Mouse (Mus musculus) CH12.LX (cell line): Measurements from ENCODE around the gene Cbfa2t3. TPM values are rescaled to one million over a fixed set of nuclear protein-coding genes. Genes with fewer than 3 reads are reported as not detected.

Experiments
- DNase-seq: peaks from one replicate; pipeline ENCODE4 v3.0.0-alpha.2; 2013; ENCODE audit errors: extremely low read depth
- H3K27ac ChIP-seq: 2 replicates; pipeline ENCODE4 v1.5.1; 2012; ENCODE audit warnings: low read depth, mild to moderate bottlenecking, control low read depth, moderate library complexity; ENCODE audit not compliant: insufficient read depth
- H3K27me3 ChIP-seq: replicated peaks from 2 replicates; pipeline ENCODE3; 2012; ENCODE audit warnings: inconsistent platforms
- H3K36me3 ChIP-seq, 2 experiments: replicated peaks in 1 of 2; 2 replicates each; pipeline versions ENCODE3 to v1.6.1; 2012; ENCODE audit warnings: inconsistent platforms in 1 of 2, low read length in 1 of 2, mild to moderate bottlenecking in 1 of 2, mixed read lengths in 1 of 2, moderate library complexity in 1 of 2; ENCODE audit not compliant: control insufficient read depth in 1 of 2, insufficient read depth in 1 of 2
- H3K4me1 ChIP-seq, 2 experiments: 2 replicates each; pipeline ENCODE4 v1.6.1; 2012; ENCODE audit warnings: inconsistent platforms in 1 of 2, moderate library complexity in 1 of 2; ENCODE audit not compliant: insufficient read depth in 2 of 2, control insufficient read depth in 1 of 2
- H3K4me2 ChIP-seq: 2 replicates; pipeline ENCODE4 v1.6.1; 2012; ENCODE audit warnings: low read depth, mild to moderate bottlenecking, control low read depth; ENCODE audit not compliant: poor library complexity, insufficient read depth, severe bottlenecking
- H3K4me3 ChIP-seq, 3 experiments: fragments of 150-350 bp in 1 of 3; sonication (generic) in 1 of 3; replicated peaks in 1 of 3; 2 replicates each; pipeline versions ENCODE3 to v1.5.1; 2011 to 2012; ENCODE audit warnings: low read depth in 2 of 3, low read length in 2 of 3, mild to moderate bottlenecking in 2 of 3, moderate library complexity in 2 of 3, control low read depth in 1 of 3, improper control_type of control experiment in 1 of 3, inconsistent platforms in 1 of 3, mixed read lengths in 1 of 3; ENCODE audit not compliant: poor library complexity in 1 of 3
- H3K79me2 ChIP-seq: replicated peaks from 2 replicates; pipeline ENCODE4 v1.6.1; 2012; ENCODE audit warnings: mild to moderate bottlenecking, moderate library complexity; ENCODE audit not compliant: control insufficient read depth, poor library complexity, insufficient read depth, severe bottlenecking; ENCODE audit errors: extremely low read depth
- H3K9ac ChIP-seq: 2 replicates; pipeline ENCODE4 v1.6.1; 2012; ENCODE audit warnings: low read depth, mild to moderate bottlenecking, control low read depth, moderate library complexity; ENCODE audit not compliant: insufficient read depth
- H3K9me3 ChIP-seq: replicated peaks from 2 replicates; pipeline ENCODE3; 2012; ENCODE audit warnings: low read length, inconsistent platforms, mixed read lengths
- CHD1 ChIP-seq: IDR thresholded peaks from 2 replicates; pipeline ENCODE4 v1.6.1; 2012; ENCODE audit warnings: low read depth, low read length, improper control_type of control experiment, inconsistent platforms
- CHD2 ChIP-seq: IDR thresholded peaks from 2 replicates; pipeline ENCODE4 v1.6.1; 2011; ENCODE audit warnings: low read length, improper control_type of control experiment
- E2F4 ChIP-seq: IDR thresholded peaks from 2 replicates; pipeline ENCODE4 v1.6.1; 2011; ENCODE audit warnings: low read depth, low read length, improper control_type of control experiment; ENCODE audit not compliant: insufficient replicate concordance
- ELF1 ChIP-seq: IDR thresholded peaks from 2 replicates; pipeline ENCODE4 v1.6.1; 2014; ENCODE audit warnings: low read depth, mild to moderate bottlenecking, inconsistent platforms, low read length, improper control_type of control experiment
- EP300 ChIP-seq: IDR thresholded peaks from 2 replicates; pipeline ENCODE4 v1.6.1; 2011; ENCODE audit warnings: low read length, improper control_type of control experiment
- HCFC1 ChIP-seq: IDR thresholded peaks from 2 replicates; pipeline ENCODE4 v1.6.1; 2012; ENCODE audit warnings: low read depth, mild to moderate bottlenecking, inconsistent platforms, low read length, improper control_type of control experiment
- IRF4 ChIP-seq: IDR thresholded peaks from 2 replicates; pipeline ENCODE4 v1.6.1; 2014; ENCODE audit warnings: low read depth, mild to moderate bottlenecking, inconsistent platforms, low read length, improper control_type of control experiment
- JUN ChIP-seq: IDR thresholded peaks from 2 replicates; pipeline ENCODE4 v1.6.1; 2011; ENCODE audit warnings: low read depth, mild to moderate bottlenecking, low read length, improper control_type of control experiment, moderate library complexity; ENCODE audit not compliant: insufficient read depth
- MEF2A ChIP-seq: IDR thresholded peaks from 2 replicates; pipeline ENCODE4 v1.6.1; 2014; ENCODE audit warnings: low read depth, mild to moderate bottlenecking, inconsistent platforms, low read length, improper control_type of control experiment, borderline replicate concordance
- MXI1 ChIP-seq: IDR thresholded peaks from 2 replicates; pipeline ENCODE4 v1.6.1; 2011; ENCODE audit warnings: mild to moderate bottlenecking, low read depth, low read length, improper control_type of control experiment
- NRF1 ChIP-seq: IDR thresholded peaks from 2 replicates; pipeline ENCODE4 v1.6.1; 2014; ENCODE audit warnings: low read depth, mild to moderate bottlenecking, inconsistent platforms, low read length, improper control_type of control experiment, moderate library complexity
- PAX5 ChIP-seq: IDR thresholded peaks from 2 replicates; pipeline ENCODE4 v1.6.1; 2012; ENCODE audit warnings: low read length, inconsistent platforms, mixed read lengths
- RCOR1 ChIP-seq: conservative IDR thresholded peaks from 2 replicates; pipeline ENCODE4 v1.6.1; 2012; ENCODE audit warnings: low read depth, mild to moderate bottlenecking, inconsistent platforms, low read length, improper control_type of control experiment
- SIN3A ChIP-seq: IDR thresholded peaks from 2 replicates; pipeline ENCODE4 v1.6.1; 2012; ENCODE audit warnings: low read length, improper control_type of control experiment, inconsistent platforms
- SMC3 ChIP-seq: IDR thresholded peaks from 2 replicates; pipeline ENCODE4 v1.6.1; 2011; ENCODE audit warnings: low read depth, low read length, improper control_type of control experiment
- dilution Hi-C: fragments of 300-500 bp; cut with MboI; formaldehyde crosslinking; loops from 2 replicates; pipeline ENCODE4 v1.14.3; 2020; ENCODE audit warnings: low sequenced_read_pairs; ENCODE audit not compliant: extremely low pct_unique_long_range_greater_than_20kb, extremely low pct_ligation_motif_present
- in situ Hi-C: fragments of 300-500 bp; cut with MboI; formaldehyde crosslinking; loops from 3 replicates; pipeline ENCODE4 v1.14.3; 2019; ENCODE audit warnings: low sequenced_read_pairs, low pct_ligation_motif_present, low pct_unique_long_range_greater_than_20kb, mixed read lengths
- polyA plus RNA-seq: library from polyadenylated mRNA; unstranded; fragments of >175 nt; gene quantifications from 2 replicates; pipeline ENCODE4 v1.2.1, GENCODE M21; 2012; ENCODE audit warnings: low read depth; ENCODE audit not compliant: insufficient read length
- total RNA-seq, 2 experiments: library from RNA; depleted of rRNA; stranded (reverse); fragments of 300-350 nt in 1 of 2; fragments of >200 nt in 1 of 2; gene quantifications; 2 replicates each; pipeline ENCODE4 v1.2.3; 2012 to 2014

Gene Cbfa2t3
- total and polyA plus RNA-seq, 3 experiments = 0.47 to 22.6 (median 2.1) TPM

DNA sequence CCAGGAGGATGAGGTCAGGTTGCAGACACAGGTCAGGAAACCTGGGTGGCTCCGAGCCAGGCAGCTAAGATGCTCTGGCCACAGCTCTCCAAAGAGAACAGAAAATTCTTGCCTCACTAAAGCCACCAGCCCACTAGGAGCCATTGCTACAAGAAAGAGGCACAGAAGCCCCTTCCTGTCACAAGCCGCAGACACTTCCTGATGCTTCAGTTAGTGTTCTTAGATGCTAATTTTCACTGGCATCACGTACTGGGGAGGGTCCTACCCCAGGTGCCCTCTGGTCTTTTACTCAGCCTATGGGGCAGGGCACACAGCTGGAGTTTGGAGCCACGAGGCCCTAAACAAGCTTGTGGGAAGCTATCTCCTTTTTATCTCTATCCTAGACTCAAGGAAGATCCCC lies 102.9 kb downstream of the Cbfa2t3 start:
- Histone ChIP-seq H3K9me3 (no peaks in the 10 kb centered on the region), H3K79me2 (no peaks in the 10 kb centered on the region), H3K27ac (no peak overlapping the region), H3K27me3 (no peaks in the 10 kb centered on the region), H3K4me3 (no peak overlapping the region), H3K36me3 (peaks cover 76 to 96% of the 10 kb centered on the region in 2 experiments), H3K4me1 (peaks cover 0 to 6% of the 10 kb centered on the region in 2 experiments; a peak in 1 of 4 replicates), H3K4me2 (no peak overlapping the region), H3K9ac (no peak overlapping the region)
- DNase-seq = no peak
- TF ChIP-seq SIN3A = no peak
- no peak for TF ChIP-seq JUN
- no peak for TF ChIP-seq MXI1
- TF ChIP-seq MEF2A = no peak
- no peak for TF ChIP-seq CHD2
- TF ChIP-seq PAX5 = no peak
- TF ChIP-seq RCOR1 = no peak
- TF ChIP-seq ELF1 = no peak
- TF ChIP-seq SMC3 = no peak
- TF ChIP-seq HCFC1 = no peak
- TF ChIP-seq NRF1 = no peak
- TF ChIP-seq EP300 = no peak
- dilution Hi-C loops (no loop called here), in situ Hi-C loops (no loop called here)

GRCm38 (mm10) chr8:122593783-122594507 lies 105.0 kb downstream of the Cbfa2t3 start:
- H3K9me3 ChIP-seq = no peaks in the 10 kb centered on the region
- DNase-seq = no peak
- in situ Hi-C loops (no loop called here), dilution Hi-C loops (no loop called here)
- H3K27ac ChIP-seq = no peak overlapping the region
- no peak overlapping the region for H3K9ac ChIP-seq
- TF ChIP-seq E2F4 (no peak), PAX5 (no peak), JUN (no peak), IRF4 (no peak), CHD1 (no peak), ELF1 (no peak)
- H3K4me3 ChIP-seq = no peak overlapping the region
- H3K4me2 ChIP-seq = no peak overlapping the region
- no peaks in the 10 kb centered on the region for H3K27me3 ChIP-seq
- no peaks in the 10 kb centered on the region for H3K79me2 ChIP-seq
- peaks cover 66 to 91% of the 10 kb centered on the region in 2 experiments for H3K36me3 ChIP-seq
- no peaks in the 10 kb centered on the region for H3K4me1 ChIP-seq
